Mouse (Mus musculus): Measurements from ENCODE around the gene Lrrc39. TPM values are rescaled to one million over a fixed set of nuclear protein-coding genes. Genes with fewer than 3 reads are reported as not detected.

Lrrc39 gene
- total RNA-seq (2014; rRNA removed) (not detected in 2 replicates), polyA plus RNA-seq (2015; fragmentation: Nextera tagmentation; extraction: Ambion mirVana) (0.22 and 0.23 TPM in 2 replicates)

DNA sequence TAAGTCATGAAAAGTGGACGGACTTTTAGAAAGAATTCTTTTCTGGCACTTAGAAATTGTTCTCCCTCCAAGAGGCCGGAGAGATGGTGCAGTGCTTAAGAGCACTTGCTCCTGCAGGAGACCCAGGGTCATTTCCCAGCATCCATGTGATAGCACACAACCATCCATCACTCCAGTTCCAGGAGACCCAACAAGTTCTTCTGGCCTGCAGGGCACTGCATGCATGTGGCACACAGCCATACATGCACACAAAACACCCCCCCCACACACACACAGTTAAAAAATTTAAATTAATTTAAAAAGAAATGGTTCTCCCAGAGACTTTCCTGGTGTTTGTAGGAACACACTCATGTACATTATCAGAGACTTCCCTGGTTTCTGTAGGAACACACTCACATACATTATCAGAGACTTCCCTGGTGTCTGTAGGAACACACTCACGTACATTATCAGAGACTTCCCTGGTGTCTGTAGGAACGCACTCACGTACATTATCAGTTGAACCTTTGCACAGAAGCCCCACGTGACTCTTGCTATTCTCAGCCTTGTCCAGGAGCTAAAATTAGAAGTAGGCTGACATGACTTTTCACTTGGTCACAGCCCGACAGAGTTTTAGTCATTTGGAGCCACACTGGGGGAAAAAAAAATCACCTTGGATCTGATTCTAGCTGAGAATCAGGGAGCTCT is at the start of gene Lrrc39:
Gene Lrrc39, plus strand, starts transcription at position 566 of the 687 bp plus-strand sequence.
- Histone ChIP-seq H3K27me3 (ENCODE audit: insufficient read depth, low read length) (no peaks in the 10 kb centered on the region), H3K27ac (ENCODE audit: low read depth, low read length) (no peak within 1 kb of the TSS), H3K36me3 (ENCODE audit: insufficient read depth, low read length) (no peaks in the 10 kb centered on the region), H3K4me1 (ENCODE audit: insufficient read depth, low read length) (no peaks in the 10 kb centered on the region), H3K4me3 (ENCODE audit: low read depth, low read length) (no peak within 1 kb of the TSS), H3K4me2 (ENCODE audit: low read depth, low read length, poor library complexity, severe bottlenecking) (no peak within 1 kb of the TSS), H3K9ac (replicated peaks; ENCODE audit: low read length, poor library complexity, severe bottlenecking) (no peak within 1 kb of the TSS), H3K9me3 (ENCODE audit: low read length) (no peaks in the 10 kb centered on the region)
- no peak for ATAC-seq (ENCODE audit: low FRiP score)
- TF ChIP-seq CTCF (IDR thresholded peaks at IDR 0.05) = no peak
- WGBS = 83% methylated on average over 7 of the region's 7 CpGs
- DNase-seq (ENCODE audit: low spot score) = no peak

DNA sequence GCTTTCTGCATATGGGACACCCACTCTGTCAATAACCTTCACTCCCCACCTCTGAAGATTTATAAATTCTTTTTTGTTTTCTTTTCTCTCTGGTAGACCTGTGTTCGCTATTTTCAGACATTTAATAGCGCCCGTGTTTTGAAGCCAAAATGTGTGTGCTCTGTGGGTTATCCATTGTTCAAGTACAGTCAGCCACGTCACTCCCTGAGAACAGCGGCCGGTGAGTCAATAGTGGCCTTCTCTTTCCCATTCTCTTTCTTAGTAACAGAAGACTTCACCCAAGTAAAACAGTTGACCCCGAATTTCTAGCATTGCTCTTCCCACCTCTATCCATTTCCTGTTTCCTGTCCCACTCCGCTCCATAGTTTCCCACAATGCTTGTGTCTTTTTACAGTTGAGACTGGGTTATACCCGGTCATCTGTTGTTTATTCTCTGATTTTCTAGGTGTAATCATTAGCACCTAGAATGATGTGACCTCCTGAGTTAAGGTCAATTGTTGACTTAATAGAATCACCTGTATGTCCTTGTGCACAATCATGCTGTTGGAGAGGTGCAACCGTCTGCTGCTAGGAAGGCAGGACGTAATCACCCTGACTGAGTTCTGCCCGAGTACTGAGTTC is 42.5 kb upstream of the Lrrc39 start:
- Histone ChIP-seq H3K9ac (replicated peaks; ENCODE audit: low read length, poor library complexity, severe bottlenecking) (no peak overlapping the region), H3K36me3 (ENCODE audit: insufficient read depth, low read length) (no peaks in the 10 kb centered on the region), H3K4me3 (ENCODE audit: low read depth, low read length) (no peak overlapping the region), H3K4me1 (ENCODE audit: insufficient read depth, low read length) (no peaks in the 10 kb centered on the region), H3K9me3 (ENCODE audit: low read length) (no peaks in the 10 kb centered on the region), H3K27ac (ENCODE audit: low read depth, low read length) (no peak overlapping the region), H3K4me2 (ENCODE audit: low read depth, low read length, poor library complexity, severe bottlenecking) (no peak overlapping the region), H3K27me3 (ENCODE audit: insufficient read depth, low read length) (no peaks in the 10 kb centered on the region)
- ATAC-seq (ENCODE audit: low FRiP score) (no peak), DNase-seq (ENCODE audit: low spot score) (no peak)
- 76% methylated on average over 12 of the region's 12 CpGs for WGBS
- TF ChIP-seq CTCF (IDR thresholded peaks at IDR 0.05) = no peak

DNA sequence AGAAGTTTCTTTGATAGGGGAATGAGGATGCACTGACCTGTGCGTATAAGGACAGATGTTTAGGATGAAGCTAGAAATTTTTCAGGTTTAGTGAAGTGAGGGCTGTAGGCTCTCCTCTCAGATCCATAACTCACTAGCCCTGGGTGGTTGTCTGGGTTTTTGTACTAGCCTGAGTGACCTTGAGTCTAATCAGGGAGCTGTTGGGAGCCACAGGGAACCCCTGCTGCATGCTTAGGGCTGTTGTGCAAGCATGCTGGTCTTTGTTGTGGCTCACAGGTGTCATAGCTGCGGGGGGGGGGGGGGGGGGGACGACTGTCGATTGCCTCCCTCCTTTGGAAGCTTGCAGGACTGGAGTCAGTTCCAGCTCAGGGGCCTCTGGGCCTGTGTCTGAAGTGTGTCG is 33.0 kb upstream of the Lrrc39 start:
- Histone ChIP-seq H3K9me3 (ENCODE audit: low read length) (no peaks in the 10 kb centered on the region), H3K27ac (ENCODE audit: low read depth, low read length) (no peak overlapping the region), H3K4me3 (ENCODE audit: low read depth, low read length) (no peak overlapping the region), H3K27me3 (ENCODE audit: insufficient read depth, low read length) (no peaks in the 10 kb centered on the region), H3K4me1 (ENCODE audit: insufficient read depth, low read length) (no peaks in the 10 kb centered on the region), H3K9ac (replicated peaks; ENCODE audit: low read length, poor library complexity, severe bottlenecking) (no peak overlapping the region), H3K36me3 (ENCODE audit: insufficient read depth, low read length) (peaks cover 8% of the 10 kb centered on the region; the same call in 1 of the 2 replicates), H3K4me2 (ENCODE audit: low read depth, low read length, poor library complexity, severe bottlenecking) (no peak overlapping the region)
- DNase-seq (ENCODE audit: low spot score) (no peak), ATAC-seq (ENCODE audit: low FRiP score) (no peak)
- no peak for TF ChIP-seq CTCF (IDR thresholded peaks at IDR 0.05)
- 77% methylated on average over 4 of the region's 5 CpGs for WGBS

DNA sequence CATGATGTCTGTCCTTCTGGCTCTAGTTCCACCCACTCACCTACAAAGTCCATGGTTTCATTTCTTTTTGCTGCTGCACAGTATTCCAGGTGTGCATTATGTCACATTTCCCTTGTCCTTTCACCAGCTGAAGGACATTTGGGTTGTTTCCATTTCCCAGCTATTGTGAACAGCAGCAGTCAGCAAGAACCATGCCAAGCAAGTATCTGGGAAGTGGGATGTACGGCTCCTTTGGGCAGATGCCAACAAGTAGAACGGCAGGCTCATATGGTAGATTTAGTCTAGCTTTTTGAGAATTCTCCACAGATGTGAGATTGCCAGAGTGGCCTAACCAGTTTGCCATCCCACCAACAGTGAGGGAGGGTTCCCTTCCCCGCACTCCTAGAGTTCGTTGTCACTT is 31.9 kb upstream of the Lrrc39 start:
- peaks cover 19% of the 10 kb centered on the region for H3K36me3 ChIP-seq (ENCODE audit: insufficient read depth, low read length)
- ATAC-seq (ENCODE audit: low FRiP score) = no peak
- no peak for TF ChIP-seq CTCF (IDR thresholded peaks at IDR 0.05)
- no peak overlapping the region for H3K4me2 ChIP-seq (ENCODE audit: low read depth, low read length, poor library complexity, severe bottlenecking)
- no peak for DNase-seq (ENCODE audit: low spot score)
- H3K4me3 ChIP-seq (ENCODE audit: low read depth, low read length) = no peak overlapping the region
- H3K9ac ChIP-seq (replicated peaks; ENCODE audit: low read length, poor library complexity, severe bottlenecking) = no peak overlapping the region
- 80% methylated on average over 4 of the region's 4 CpGs for whole genome bisulfite sequencing
- no peaks in the 10 kb centered on the region for H3K27me3 ChIP-seq (ENCODE audit: insufficient read depth, low read length)
- H3K4me1 ChIP-seq (ENCODE audit: insufficient read depth, low read length) = no peaks in the 10 kb centered on the region
- H3K9me3 ChIP-seq (ENCODE audit: low read length) = no peaks in the 10 kb centered on the region
- no peak overlapping the region for H3K27ac ChIP-seq (ENCODE audit: low read depth, low read length)

DNA sequence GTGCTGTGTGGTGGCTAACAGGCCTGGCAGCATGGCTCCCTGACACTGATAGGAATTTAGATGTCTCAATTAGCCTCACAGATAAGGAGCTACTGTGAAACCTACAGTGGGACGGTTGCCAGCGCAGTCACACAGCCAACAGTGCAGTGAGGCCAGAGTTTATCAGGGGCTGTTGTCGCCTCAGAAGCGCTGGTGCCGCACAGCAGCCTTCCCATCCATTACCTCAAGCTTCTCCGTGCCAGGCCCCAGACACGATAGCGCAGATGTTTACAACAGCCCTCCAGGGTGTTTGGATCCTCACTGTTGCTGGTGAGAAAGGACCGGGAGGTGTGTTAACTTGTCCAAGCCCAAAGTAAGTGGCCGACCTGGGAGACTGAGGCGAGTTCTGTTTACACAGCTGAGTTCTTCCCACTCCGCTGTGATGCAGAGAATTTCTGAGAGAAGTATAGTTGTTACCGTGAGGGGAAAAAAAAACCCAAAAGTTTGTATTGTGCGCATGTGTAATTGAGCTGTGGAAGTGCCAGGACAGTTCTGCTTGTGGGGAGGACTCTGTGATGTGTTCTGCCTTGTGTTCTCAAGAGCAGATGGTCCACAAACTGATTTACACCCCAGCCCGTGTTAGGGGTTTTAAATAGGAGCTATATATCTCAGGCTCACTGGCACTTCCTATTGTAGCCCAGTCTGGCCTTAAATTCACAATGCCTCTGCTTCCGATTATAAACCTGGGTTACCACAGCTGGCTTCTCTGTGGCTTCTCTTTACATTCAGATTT is 26.2 kb upstream of the Lrrc39 start:
- TF ChIP-seq CTCF (IDR thresholded peaks at IDR 0.05) = no peak
- no peak overlapping the region for H3K9ac ChIP-seq (replicated peaks; ENCODE audit: low read length, poor library complexity, severe bottlenecking)
- no peaks in the 10 kb centered on the region for H3K4me1 ChIP-seq (ENCODE audit: insufficient read depth, low read length)
- H3K36me3 ChIP-seq (ENCODE audit: insufficient read depth, low read length) = peaks cover 35% of the 10 kb centered on the region
- H3K4me2 ChIP-seq (ENCODE audit: low read depth, low read length, poor library complexity, severe bottlenecking) = no peak overlapping the region
- ATAC-seq (ENCODE audit: low FRiP score) = no peak
- 73% methylated on average over 16 of the region's 16 CpGs for WGBS
- no peaks in the 10 kb centered on the region for H3K27me3 ChIP-seq (ENCODE audit: insufficient read depth, low read length)
- no peaks in the 10 kb centered on the region for H3K9me3 ChIP-seq (ENCODE audit: low read length)
- DNase-seq (ENCODE audit: low spot score) = no peak
- no peak overlapping the region for H3K27ac ChIP-seq (ENCODE audit: low read depth, low read length)
- H3K4me3 ChIP-seq (ENCODE audit: low read depth, low read length) = no peak overlapping the region

DNA sequence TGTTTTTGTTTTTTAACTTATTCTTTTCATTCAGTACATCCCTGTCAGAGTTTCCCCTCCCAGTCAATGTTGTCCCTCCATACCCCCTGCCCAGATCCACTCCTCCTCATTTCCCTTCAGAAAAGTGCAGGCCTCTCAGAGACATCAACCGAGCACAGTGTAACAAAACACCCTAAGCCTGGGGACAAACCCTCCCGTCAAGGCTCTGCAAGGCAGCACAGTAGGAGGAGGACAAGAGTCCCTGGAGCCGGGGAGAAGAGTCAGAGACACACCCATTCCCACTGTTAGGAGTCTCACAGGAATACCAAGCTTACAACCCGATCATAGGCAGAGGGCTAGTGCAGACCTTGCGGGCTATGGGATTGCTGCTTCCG is 25.6 kb upstream of the Lrrc39 start:
- ATAC-seq (ENCODE audit: low FRiP score) (no peak), DNase-seq (ENCODE audit: low spot score) (no peak)
- Histone ChIP-seq H3K36me3 (ENCODE audit: insufficient read depth, low read length) (peaks cover 38% of the 10 kb centered on the region), H3K4me3 (ENCODE audit: low read depth, low read length) (no peak overlapping the region), H3K9ac (replicated peaks; ENCODE audit: low read length, poor library complexity, severe bottlenecking) (no peak overlapping the region), H3K27me3 (ENCODE audit: insufficient read depth, low read length) (no peaks in the 10 kb centered on the region), H3K9me3 (ENCODE audit: low read length) (no peaks in the 10 kb centered on the region), H3K4me1 (ENCODE audit: insufficient read depth, low read length) (no peaks in the 10 kb centered on the region), H3K4me2 (ENCODE audit: low read depth, low read length, poor library complexity, severe bottlenecking) (no peak overlapping the region), H3K27ac (ENCODE audit: low read depth, low read length) (no peak overlapping the region)
- WGBS = 47% methylated on average over 6 of the region's 6 CpGs
- no peak for TF ChIP-seq CTCF (IDR thresholded peaks at IDR 0.05)

Data from midbrain, postnatal 0 days (tissue).